Mouse (Mus musculus): ENCODE data around the gene 9230112D13Rik.

The 9230112D13Rik gene

DNA sequence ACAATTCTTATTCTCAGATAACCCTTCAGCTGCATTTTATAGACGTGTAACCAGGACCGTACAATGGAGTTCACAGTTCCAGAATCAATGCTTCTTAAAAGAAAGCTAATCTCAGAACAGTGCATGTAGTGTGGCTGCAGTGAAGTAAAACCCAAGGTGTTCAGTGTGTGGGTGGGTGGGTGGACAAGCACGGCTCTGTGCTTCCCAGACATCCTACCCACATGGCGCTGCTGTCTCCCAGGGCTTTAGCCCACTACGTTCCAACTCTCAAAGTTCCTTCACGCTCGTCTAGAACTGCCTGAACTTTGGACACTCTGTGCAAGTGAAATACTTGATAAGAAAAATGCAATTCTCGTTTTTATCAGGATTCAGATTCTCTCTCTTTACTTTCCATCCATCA lies at the start of gene 9230112D13Rik:
TSS of gene 9230112D13Rik (minus strand) at position 101 of the 400 bp plus-strand sequence.
- no peak for DNase-seq

DNA sequence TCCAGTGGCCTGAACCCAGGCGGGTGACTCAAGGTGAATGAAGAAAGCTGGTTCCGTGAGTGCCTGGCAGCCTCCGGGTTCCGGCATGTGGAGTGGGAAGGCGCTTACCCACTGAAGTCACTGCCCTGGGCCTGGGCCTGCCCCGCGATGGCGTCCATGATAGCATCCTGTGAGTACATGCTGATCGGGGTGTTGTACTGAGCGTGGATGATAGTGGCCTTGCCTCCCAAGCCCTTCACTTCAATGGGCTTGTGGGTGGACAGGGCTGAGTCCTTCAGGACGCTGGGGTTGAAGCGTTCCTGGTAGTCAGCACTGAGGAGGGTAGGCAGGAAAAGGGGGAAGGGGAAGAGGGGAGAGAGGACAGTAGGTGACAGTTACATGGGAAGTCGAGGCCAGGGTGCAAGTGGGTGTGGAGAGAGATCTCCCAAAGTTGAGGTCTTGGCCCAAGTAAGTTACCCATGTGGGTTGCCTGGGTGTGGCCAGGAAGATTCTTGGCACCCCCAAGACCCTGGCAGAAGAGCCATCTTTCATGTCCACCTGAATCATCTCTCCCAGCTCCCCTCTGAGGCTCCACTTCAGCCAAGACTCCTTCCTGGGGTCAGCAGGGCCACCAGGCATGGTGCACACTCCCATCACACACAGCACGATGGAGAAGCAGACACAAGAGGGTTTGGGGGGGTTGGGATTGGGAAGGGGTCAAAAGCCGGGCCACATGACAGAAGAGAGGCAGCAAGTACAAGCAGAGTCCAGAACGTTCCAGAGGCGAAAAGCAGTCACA lies 49.2 kb upstream of the 9230112D13Rik start:
- no peak for DNase-seq

DNA sequence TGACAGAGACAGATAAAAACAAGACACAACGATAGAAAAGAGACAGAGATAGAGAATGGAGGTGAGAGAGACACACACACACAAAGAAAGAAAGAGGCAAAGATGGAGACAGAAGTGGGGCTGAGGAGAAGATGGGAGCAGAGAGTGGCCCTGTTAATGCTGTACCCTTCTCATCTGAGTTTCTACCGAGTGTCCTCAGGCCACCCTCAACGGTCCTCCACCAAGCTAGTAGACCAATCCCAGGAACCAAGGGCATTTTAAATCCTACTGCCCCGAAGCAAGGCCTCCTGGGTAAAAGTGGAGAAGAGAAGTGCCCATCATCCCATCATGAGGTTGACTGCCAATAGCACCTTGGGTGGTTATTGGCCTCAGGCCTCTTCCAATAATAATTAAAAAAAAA lies 48.3 kb upstream of the 9230112D13Rik start:
- DNase-seq = no peak

DNA sequence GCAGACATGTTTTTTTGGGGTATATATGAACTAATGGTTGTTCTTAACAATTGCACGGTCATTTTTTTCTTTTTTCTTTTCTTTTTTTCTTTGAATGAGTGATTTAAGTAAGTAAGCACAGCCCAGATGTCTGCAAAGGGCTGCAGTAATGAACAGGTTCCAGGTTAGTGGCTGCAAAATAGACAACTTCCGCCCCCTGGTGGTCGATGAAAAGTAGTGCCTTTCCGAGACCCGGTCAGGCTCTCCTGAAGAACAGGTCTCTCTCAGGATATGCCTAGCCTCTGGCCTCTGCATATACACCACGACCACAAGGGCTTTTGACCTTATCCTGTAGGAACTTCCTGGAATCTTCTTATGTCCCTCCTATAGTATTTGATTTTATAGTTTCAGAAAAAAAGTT lies 47.7 kb upstream of the 9230112D13Rik start:
- peak; percentile 83 for DNase-seq

DNA sequence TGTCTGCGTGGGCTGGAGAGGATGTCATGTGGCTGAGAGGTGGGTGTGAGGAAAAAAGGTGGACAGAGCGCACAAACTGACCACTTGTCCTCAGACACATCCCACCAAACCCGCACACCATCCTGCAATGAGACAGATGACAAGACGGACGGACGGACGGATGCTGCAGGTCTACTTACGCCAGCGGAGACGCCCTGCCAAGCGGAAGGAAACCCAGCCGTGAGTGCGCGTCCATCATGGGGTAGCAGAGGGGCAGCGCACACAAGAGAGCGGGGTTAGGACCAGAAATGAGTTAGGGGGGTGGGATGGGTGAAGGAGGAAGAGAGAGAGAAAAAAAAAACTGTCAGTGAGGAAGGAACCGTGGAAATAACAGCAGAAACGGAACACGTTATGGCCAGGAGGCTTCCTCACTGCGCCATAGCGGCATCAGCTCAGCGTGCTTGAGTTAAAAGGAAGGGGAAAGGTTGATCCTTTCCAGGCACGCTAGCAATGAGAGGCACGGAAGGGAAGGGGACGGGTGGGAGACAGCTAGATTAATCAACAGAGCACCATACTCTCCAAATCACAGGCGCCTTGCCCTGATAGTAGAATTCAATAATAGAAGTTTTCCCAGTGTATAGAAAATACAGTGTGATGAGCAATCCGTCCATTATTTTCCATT lies 47.1 kb upstream of the 9230112D13Rik start:
- no peak for DNase-seq

DNA sequence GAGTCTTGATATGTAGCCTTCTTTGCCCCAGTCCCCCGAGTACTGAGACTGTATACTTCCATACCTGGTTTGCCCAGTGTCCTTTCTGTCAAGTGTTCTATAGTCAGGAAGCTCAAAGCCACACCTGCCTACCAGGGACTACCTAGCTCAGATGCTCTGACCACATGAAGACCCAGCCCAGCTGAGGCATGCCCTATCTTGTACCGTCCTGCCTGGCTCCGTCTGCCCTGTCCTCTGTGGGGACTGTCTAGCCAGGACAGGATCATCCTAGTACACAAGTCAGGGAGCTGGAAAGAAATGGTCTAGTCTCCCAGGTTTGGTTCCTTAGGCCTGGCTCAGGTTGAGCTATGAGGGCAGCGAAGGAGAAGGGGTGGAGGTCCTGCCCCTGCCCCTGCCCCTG lies 46.0 kb upstream of the 9230112D13Rik start:
- DNase-seq = no peak

DNA sequence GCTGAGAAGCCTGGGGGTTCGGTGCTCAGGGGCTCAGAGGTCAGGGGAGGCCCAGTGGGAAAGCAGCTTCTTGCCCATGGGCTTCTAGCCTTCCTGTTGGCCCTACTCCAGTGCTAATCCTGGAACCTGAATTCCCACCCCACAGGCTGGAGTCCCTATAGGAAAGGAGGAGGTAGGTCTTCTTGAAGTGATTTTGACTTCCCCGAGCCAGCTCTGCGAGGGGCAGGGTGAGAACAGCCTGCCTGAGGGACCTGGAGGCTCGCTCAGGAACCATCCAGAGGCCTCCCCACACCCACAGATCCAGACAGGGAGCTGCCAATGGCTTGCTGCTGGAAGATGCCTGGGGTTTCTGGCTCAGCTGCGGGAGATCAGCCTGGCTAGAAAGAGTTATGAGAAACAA lies 45.1 kb upstream of the 9230112D13Rik start:
- no peak for DNase-seq

DNA sequence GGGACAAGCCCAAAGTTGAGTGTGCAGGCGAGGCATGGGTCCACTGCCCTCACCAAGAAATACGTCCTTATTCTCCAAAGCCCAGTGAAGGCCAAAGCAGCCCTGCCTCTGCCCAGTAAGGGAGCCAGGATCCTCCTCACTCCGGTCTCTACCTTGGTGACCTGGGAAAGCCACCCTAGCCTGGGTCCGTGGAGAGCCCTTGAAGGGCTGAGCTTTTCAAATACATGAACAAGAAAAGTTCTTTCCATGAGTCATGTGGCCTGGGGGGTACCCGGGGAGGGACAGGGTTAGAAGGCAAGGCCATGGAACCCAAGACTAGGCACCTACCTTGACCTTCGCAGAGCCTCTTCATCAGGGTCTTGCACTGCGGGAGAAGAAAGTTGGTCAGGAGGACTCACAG lies 43.9 kb upstream of the 9230112D13Rik start:
- no peak for DNase-seq

DNA sequence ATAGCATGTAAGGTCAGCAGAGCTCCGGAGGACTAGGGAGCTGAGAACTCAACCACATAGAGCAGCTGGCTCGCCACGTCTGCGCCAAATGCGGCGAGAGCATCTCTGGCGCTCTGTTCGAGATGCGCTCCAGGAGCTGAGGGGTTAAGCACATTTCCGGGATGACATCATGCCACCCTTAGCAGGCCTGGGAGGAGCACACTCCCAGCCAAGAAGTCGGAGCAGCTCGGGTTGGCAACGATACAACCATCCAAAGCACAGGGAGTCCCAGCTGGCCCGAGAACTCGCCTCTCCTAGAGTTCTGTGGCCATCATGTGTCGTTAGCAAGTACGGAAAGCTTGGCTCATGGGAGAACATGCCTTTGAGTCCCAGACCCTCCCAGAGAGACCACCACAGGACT lies 43.1 kb upstream of the 9230112D13Rik start:
- DNase-seq = no peak

DNA sequence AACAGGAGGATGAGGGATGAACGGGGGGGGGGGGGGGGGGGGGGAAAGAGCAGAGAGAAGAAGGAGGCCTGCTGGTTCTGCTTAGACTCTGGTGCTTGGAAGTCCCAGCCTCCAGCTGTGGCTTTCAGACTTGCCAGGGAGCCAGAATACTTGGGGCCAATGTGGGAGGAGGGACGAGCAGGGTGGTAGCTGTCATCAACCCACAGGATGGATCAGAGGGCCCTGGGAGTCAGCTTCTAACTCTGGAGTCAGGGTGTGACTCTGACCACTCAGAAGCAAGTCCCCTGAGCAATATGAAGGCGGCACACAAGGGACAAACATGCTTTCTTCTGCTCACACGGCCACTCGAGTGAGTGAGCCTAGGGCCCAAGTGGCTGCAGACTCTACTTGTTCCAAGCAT lies 42.0 kb upstream of the 9230112D13Rik start:
- no peak for DNase-seq

DNA sequence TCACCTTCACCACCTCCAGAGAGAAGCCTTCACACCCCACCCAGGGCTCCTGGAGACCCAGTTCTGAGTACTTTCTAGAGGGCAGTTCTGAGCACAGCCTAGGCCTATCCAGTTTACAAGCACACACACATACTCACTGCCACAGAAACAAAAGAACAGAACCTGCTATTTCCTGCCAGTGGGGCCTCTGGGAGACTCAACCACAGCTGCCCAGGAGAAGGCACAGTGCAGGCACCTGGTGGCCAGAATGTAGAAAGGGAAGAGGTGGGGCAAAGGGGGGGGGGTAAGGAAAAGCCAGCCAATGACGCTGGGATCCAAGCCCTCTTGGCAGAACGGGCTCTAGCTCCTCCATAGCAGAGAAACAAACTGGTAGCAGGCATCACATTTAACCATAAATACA lies 39.8 kb upstream of the 9230112D13Rik start:
- DNase-seq = no peak

DNA sequence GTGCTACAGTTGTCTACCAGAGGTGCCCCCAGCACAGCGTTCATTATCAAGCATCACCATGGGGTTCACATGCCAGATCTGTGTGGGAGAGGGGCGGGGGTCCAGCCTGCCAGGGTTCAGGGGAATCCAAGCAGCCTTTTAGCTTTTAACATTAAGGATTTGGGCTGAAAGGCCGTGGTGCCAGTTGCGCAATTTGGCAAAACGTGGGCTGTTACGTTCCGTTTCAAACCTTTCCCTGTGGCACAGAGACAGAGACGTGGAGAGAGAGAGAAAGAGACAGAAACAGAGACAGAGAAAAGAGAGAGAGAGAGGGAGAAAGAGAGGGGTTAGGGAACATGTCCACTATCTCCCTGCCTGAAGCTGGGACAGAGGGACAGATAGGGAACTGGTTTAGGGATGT lies 39.0 kb upstream of the 9230112D13Rik start:
- DNase-seq = no peak

DNA sequence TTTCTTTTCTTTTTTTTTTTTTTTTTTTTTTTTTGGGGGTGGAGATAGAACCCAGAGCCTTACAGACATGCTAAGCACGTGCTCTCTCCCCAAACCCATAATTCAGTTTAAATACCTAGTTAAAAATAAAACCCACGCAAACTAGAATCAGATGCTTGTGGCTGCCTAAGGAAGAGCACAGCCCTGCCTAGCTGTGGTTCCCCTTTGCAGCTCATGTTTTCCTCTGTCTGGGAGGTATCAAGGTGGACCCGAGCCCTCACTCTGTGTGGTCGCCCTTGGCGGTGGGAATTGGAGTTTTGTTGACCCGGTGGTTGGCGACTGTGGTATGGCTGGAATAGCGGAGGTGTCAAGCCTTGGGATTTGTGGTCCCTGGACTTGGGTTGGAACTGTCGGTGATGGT lies 36.3 kb upstream of the 9230112D13Rik start:
- no peak for DNase-seq

DNA sequence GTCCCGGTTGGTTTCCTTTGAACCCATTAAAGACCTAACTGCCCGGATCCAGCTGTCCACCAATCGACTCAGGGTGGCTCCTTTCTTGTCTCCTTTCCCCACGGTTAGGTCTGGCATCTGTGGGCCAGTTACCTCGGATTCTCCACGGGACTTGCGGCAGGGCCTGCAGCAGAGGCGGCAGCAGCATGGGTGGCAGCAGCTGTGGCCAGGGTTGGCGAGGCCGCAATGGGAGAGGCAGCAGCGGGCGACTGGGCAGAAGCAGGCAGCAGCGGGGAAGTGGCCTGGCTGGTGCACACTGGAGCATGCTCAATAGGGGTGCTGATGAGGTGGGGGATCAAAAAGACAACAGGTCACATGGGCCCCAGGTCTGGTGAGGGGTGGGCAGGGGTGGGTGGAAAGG lies 32.6 kb upstream of the 9230112D13Rik start:
- no peak for DNase-seq

DNA sequence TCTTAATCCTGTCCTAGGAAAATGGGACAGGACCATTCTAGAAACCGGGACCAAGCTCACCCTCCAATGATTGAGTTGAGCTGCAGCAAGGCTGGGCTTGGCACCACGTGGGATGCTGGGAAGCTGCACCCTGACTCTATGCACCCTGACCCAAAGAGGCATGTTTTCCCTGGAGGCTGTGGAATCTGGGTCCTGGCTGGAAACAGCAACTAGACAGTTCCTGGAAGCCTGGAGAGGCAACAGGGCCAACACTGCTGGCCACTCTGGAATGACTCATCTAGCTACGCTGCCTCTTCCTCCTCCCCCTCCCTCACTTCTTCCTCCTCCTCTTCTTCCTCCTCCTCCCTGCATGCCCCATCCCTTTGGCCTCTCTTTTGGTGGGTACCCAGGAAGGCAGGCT lies 31.4 kb upstream of the 9230112D13Rik start:
- DNase-seq = no peak

DNA sequence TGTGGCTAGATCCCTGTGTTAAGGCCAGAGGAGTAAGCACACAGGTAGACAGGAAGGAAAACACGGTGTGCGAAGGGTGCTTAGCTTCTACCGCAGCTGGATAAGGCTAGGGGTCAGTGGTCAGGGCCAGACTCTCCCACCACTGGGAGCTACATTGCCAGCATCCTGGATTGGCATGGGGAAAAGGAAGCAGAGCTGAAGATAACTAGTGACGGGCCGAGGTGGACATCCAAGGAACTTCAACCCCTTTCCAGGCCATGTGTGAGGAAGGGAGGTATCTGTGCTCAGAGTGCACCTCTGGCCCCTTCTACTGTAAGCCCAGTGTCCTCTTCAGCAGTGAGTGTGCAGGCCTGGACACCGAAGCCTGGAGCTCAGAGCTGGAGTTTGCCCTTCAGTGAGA lies 30.9 kb upstream of the 9230112D13Rik start:
- no peak for DNase-seq

DNA sequence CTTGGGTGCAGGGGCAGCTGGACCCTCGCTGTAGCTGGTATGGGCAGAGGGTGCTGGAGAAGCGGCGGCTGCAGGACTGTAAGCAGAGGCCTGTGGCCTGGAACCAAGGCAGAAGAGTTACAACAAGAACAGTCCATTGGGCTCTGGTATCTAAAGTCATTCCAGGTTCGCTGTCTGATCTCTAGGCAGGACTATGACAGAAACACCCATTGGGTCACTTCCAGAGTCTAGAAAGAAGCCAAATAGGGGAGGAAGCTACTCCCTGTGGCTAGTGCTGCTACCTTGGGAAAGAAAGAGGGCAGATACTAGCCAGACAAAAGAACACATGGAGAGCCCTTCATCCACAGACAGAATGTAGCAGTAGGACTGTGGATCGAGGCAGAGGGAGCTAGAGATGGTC lies 29.6 kb upstream of the 9230112D13Rik start:
- no peak for DNase-seq

DNA sequence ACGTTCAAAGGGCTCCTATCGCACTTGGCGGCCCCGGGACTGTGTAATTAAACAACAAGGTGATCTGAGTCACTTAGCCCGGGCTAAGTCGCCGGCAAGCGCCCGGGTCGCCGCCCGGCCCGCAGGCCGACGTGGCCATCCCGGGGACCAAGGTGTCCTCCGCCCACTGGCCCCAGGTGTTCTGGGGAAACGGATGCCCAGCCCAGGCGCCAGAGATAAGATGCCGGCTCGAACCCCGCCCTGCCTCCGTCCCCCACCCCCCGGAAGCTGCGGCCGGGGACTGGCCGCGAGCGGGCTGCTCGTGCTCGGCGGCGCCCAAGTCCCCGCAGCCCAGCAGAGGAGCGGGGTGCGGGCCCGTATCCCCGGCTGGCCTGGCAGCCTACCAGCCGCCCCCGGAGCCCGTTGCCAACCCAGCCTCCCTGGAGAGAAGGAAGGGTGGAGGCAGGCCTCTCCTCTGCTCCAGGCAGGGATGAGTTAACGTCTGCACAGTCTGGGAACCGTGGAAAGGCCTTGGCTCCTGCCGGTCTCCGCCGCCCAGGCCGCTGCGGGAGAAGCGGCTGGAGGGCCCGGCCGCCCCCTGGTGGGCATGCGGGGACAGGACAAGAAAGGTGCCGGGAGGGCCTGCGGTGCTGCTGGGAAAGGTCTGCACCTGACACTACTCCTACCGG lies 26.5 kb upstream of the 9230112D13Rik start:
- peak; percentile 80 for DNase-seq

DNA sequence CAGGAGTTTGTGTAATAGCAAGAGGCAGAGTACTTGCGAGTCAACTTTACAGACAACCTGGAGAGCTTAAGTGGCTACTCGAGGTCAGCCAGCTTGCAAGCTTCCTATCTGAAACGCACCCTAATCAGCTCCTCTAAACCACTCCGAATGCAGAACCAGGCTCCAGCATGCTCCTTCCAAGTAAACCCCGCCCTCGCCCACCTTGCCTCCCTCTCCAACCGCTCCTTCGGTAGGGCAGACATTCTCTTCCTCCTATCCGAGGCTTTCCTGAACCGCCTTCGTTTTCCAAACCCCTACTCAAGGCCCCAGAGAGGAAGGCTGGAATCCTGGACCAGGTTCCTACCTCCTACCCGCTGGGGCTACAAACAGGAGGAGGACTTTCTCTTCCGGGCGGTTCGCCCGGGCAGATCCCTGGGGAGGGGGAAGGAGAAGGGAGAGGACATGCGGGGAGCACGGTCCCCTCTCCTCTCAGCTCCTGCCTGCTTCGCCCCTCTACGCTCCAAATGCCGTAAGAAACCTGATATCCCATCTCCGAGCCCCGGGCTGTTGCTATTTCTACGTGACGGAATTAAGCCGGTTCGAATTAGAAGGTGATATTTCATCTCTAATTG lies 25.9 kb upstream of the 9230112D13Rik start:
- DNase-seq = peak; percentile 40

DNA sequence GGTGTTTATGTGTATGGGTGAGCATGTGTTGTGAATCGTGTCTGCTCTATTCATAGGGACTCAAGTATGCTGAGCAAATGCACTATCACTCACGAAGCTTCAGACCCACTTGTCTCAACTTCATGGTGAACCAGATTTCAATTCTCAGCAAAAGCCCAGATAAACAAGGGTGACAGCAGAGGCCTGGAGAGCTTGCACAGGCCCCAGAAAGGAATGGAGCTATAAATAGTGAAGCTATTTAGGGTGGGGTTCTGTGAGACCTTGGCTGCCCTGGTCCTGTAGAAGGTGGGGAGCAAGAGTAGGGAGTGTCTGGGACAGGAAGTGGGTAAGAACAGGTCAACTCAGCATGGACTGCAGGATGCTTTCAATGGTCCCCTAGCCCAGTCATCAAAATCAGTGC lies 21.9 kb upstream of the 9230112D13Rik start:
- DNase-seq = no peak

DNA sequence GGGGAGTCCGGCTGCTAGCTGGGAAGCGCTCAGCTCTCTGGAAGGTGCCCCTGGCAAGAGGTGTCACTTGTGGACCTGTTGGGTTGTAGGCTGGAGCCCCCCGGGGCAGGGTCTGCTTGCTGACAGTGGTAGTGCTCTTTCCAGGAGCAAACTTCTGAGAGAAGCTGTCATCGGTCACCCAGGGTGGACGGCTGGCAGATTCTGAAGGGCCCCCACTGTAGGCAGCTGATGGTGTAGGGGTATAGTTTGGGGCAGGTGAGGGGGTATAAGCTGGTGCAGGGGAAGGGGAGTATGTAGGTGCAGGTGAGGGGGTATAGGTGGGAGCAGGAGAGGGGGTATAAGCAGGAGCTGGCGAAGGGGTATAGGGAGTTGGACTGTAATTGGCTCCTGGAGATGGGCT lies 21.4 kb upstream of the 9230112D13Rik start:
- no peak for DNase-seq

DNA sequence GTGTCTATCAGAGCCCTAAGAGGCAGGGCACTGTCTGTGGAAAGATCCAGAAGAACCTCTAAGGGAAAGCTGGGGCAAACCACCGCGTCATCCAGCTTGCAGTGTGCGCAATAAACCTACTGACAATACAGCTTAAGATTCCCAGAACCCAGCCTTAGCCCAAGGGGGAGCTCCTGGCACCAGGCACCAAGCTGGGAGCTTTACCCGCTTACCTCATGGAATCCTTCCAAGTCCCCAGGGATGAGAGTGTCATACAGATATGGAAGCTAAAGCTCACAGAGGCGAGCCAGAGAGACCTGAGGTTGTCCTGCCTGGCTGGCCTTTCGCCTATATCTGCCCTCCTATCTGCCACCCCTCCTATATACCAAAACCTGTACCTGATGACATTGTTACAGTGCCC lies 21.0 kb upstream of the 9230112D13Rik start:
- DNase-seq = no peak

DNA sequence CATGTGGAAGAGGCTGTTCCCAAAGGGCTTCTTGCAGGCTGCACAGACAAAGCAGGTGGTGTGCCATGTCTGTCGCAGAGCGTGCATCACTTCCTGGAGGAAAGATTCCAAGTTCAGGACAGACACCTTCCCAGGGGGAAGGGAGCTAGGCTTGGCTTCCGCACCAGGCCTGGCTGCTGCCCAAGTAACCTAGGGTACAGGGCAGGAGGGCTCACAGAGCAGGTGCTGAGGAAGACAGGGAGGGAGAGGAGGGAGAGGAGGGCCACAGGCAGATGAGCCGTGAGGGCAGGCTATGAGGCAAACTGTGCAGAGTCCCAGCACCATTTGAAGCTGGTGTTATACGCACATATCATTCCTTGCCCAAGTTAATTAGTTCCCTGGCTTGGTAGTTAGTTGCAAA lies 19.3 kb upstream of the 9230112D13Rik start:
- no peak for DNase-seq

DNA sequence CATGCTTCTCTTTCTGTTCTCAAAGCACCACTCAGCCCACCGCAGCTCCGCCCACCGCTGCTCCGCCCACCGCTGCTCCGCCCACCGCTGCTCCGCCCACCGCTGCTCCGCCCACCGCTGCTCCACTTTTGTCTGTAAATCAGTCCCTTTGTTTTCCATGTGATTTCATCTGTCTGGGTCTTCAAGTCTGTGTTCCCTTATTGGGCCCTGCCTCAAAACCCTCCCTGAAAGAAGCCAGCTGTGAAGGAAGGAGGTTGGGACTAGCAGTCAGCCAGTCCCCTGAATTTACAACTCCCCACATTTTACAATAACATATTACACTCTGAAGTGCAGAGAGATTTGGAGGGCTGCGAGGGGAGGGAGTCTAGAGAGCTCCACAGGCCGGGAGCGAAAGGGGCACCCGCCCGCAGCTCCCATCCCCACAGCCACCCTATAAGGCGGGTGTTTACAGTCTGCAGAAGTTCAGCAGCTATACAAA lies 18.1 kb upstream of the 9230112D13Rik start:
- DNase-seq = no peak
